Mouse (Mus musculus) ES-E14 (cell line): ENCODE data around the gene Dynlt1b. TPM values are rescaled to one million over a fixed set of nuclear protein-coding genes. Genes with fewer than 3 reads are reported as not detected.
"Not testable (repeated sequence)": the region's sequence is repeated elsewhere in the genome, so short reads cannot be mapped to it uniquely, and the experiment has no call there.

Source experiments
- DNase-seq: peaks from one replicate; pipeline ENCODE4 v3.0.0-alpha.2; 2013; ENCODE audit warnings: low read depth, low spot score
- H3K27ac ChIP-seq: 2 replicates; pipeline ENCODE4 v1.5.1; 2012; ENCODE audit warnings: low read depth, mild to moderate bottlenecking, low read length, moderate library complexity, mixed read lengths; ENCODE audit not compliant: poor library complexity, insufficient read depth, severe bottlenecking
- H3K36me3 ChIP-seq: 2 replicates; pipeline ENCODE4 v1.6.1; 2012; ENCODE audit warnings: mild to moderate bottlenecking, low read length, moderate library complexity, mixed read lengths; ENCODE audit not compliant: control insufficient read depth, poor library complexity, insufficient read depth, severe bottlenecking
- H3K4me1 ChIP-seq, 2 experiments: fragments of 150-350 bp in 1 of 2; sonication (generic) in 1 of 2; 2 replicates each; pipeline ENCODE4 v1.6.1; 2012; ENCODE audit warnings: low read length in 2 of 2, mild to moderate bottlenecking in 1 of 2, mixed read lengths in 1 of 2; ENCODE audit not compliant: control insufficient read depth in 2 of 2, insufficient read depth in 2 of 2, poor library complexity in 1 of 2
- H3K4me3 ChIP-seq, 2 experiments: fragments of 150-350 bp in 1 of 2; sonication (generic) in 1 of 2; 2 replicates each; pipeline ENCODE4 v1.5.1; 2012; ENCODE audit warnings: low read length in 2 of 2, low read depth in 1 of 2, mild to moderate bottlenecking in 1 of 2, mixed read lengths in 1 of 2; ENCODE audit not compliant: insufficient read depth in 1 of 2, poor library complexity in 1 of 2, severe bottlenecking in 1 of 2
- H3K9ac ChIP-seq: 2 replicates; pipeline ENCODE4 v1.6.1; 2012; ENCODE audit warnings: low read depth, mild to moderate bottlenecking, low read length, mixed read lengths; ENCODE audit not compliant: poor library complexity, insufficient read depth, severe bottlenecking
- H3K9me3 ChIP-seq: fragments of 150-350 bp; sonication (generic); 2 replicates; pipeline ENCODE4 v1.6.1; 2012; ENCODE audit warnings: low read depth, mild to moderate bottlenecking, low read length; ENCODE audit not compliant: control insufficient read depth, insufficient read depth
- MAFK ChIP-seq: IDR thresholded peaks from 2 replicates; pipeline ENCODE4 v1.6.1; 2014; ENCODE audit warnings: mild to moderate bottlenecking, low read depth, low read length, inconsistent platforms; ENCODE audit not compliant: insufficient read depth
- in situ Hi-C, 2 experiments: fragments of 600-800 bp; cut with MboI; formaldehyde crosslinking; loops; one replicate each; pipeline ENCODE4 v1.15.1; 2025; ENCODE audit warnings: low sequenced_read_pairs in 2 of 2, inconsistent platforms in 1 of 2; ENCODE audit not compliant: unreplicated experiment in 2 of 2
- total RNA-seq: library from RNA; depleted of rRNA; stranded (reverse); fragments of 300-350 nt; gene quantifications from 2 replicates; pipeline ENCODE4 v1.2.3, GENCODE M21; 2012

Gene Dynlt1b
- total RNA-seq, 1 experiment, result 557 TPM

GRCm38 (mm10) chr17:6428926-6429325 lies 986 bp upstream of the Dynlt1b start:
- in situ Hi-C loops, H3K9ac ChIP-seq, H3K9me3 ChIP-seq, H3K4me1 ChIP-seq, H3K36me3 ChIP-seq, H3K27ac ChIP-seq, DNase-seq, H3K4me3 ChIP-seq: not testable (repeated sequence)

GRCm38 (mm10) chr17:6430410-6431001 lies 594 bp downstream of the Dynlt1b start:
- H3K4me3 ChIP-seq, result peak overlapping the region; percentile 67 to 81
- H3K4me1 ChIP-seq, in situ Hi-C loops, H3K36me3 ChIP-seq, H3K27ac ChIP-seq, DNase-seq, H3K9me3 ChIP-seq: not testable (repeated sequence)
- peak overlapping the region; percentile 77; the same call in 1 of the 2 replicates for H3K9ac ChIP-seq

GRCm38 (mm10) chr17:6432456-6432855 lies 2.5 kb downstream of the Dynlt1b start:
- H3K9me3 ChIP-seq, DNase-seq, H3K36me3 ChIP-seq, H3K4me3 ChIP-seq, H3K27ac ChIP-seq, H3K9ac ChIP-seq, in situ Hi-C loops, H3K4me1 ChIP-seq: not testable (repeated sequence)

- H3K9me3 ChIP-seq, H3K36me3 ChIP-seq, in situ Hi-C loops, H3K27ac ChIP-seq, H3K4me1 ChIP-seq, H3K4me3 ChIP-seq: not testable (repeated sequence)
- peak; percentile 71 for DNase-seq
- H3K9ac ChIP-seq, result peak overlapping the region; percentile 6; the same call in 1 of the 2 replicates
- TF ChIP-seq MAFK, result peak; percentile 98
Measured at GRCm38 (mm10) chr17:6433691-6434090, 3.8 kb downstream of the Dynlt1b start.

- not testable (repeated sequence) for DNase-seq, H3K36me3 ChIP-seq
Measured at GRCm38 (mm10) chr17:6438080-6438479, 8.2 kb downstream of the Dynlt1b start.

GRCm38 (mm10) chr17:6439913-6440312 lies 10.0 kb downstream of the Dynlt1b start:
- H3K27ac ChIP-seq, H3K9me3 ChIP-seq, H3K36me3 ChIP-seq, H3K4me3 ChIP-seq, DNase-seq, H3K9ac ChIP-seq, in situ Hi-C loops, H3K4me1 ChIP-seq: not testable (repeated sequence)

More at GRCm38 (mm10) chr17:6438080-6438479, 8.2 kb downstream of the Dynlt1b start:
- H3K27ac ChIP-seq, H3K4me1 ChIP-seq, in situ Hi-C loops, H3K9me3 ChIP-seq, H3K4me3 ChIP-seq, H3K9ac ChIP-seq: not testable (repeated sequence)

GRCm38 (mm10) chr17:6440493-6441077 lies 10.7 kb downstream of the Dynlt1b start:
- peak overlapping the region; percentile 17 to 36; a peak in 2 of 4 replicates for H3K4me3 ChIP-seq
- H3K9me3 ChIP-seq, H3K27ac ChIP-seq, in situ Hi-C loops, DNase-seq, H3K36me3 ChIP-seq, H3K4me1 ChIP-seq, H3K9ac ChIP-seq: not testable (repeated sequence)

GRCm38 (mm10) chr17:6441254-6441653 lies 11.3 kb downstream of the Dynlt1b start:
- H3K9me3 ChIP-seq, H3K4me3 ChIP-seq, H3K4me1 ChIP-seq, H3K9ac ChIP-seq, H3K27ac ChIP-seq, in situ Hi-C loops, H3K36me3 ChIP-seq, DNase-seq: not testable (repeated sequence)
